Mouse (Mus musculus) forebrain, embryonic 10.5 days (tissue): ENCODE measurements around the gene Gstm4. TPM values are rescaled to one million over a fixed set of nuclear protein-coding genes. Genes with fewer than 3 reads are reported as not detected.

Experiments used
- DNase-seq: peaks from one replicate; pipeline ENCODE4 v3.0.0-alpha.2; 2017; ENCODE audit warnings: low spot score; ENCODE audit errors: extremely low spot score
- H3K27ac ChIP-seq: fragments of 300-500 bp; sonication (generic); 2 replicates; pipeline ENCODE4 v1.5.1; 2016; ENCODE audit warnings: mild to moderate bottlenecking
- H3K27me3 ChIP-seq: fragments of 300-500 bp; sonication (generic); 2 replicates; pipeline ENCODE4 v1.6.1; 2016; ENCODE audit warnings: mild to moderate bottlenecking; ENCODE audit not compliant: poor library complexity, severe bottlenecking
- H3K36me3 ChIP-seq: fragments of 300-500 bp; sonication (generic); replicated peaks from 2 replicates; pipeline ENCODE4 v1.6.1; 2016; ENCODE audit warnings: mild to moderate bottlenecking, moderate library complexity
- H3K4me1 ChIP-seq: fragments of 300-500 bp; sonication (generic); 2 replicates; pipeline ENCODE4 v1.6.1; 2016
- H3K4me3 ChIP-seq: fragments of 300-500 bp; sonication (generic); 2 replicates; pipeline ENCODE4 v1.5.1; 2016; ENCODE audit warnings: mild to moderate bottlenecking, moderate library complexity
- H3K9me3 ChIP-seq: fragments of 300-500 bp; sonication (generic); 2 replicates; pipeline ENCODE4 v1.6.1; 2016; ENCODE audit warnings: mild to moderate bottlenecking, moderate library complexity
- WGBS: fragments of 180-500 bp; shearing (Covaris S2); methylation state at CpG from one replicate; pipeline ENCODE4 v1.1.7; 2016; 5-methylcytosine and 5-hydroxymethylcytosine counted together
- polyA plus RNA-seq: library from polyadenylated mRNA; unstranded; fragments of >200 nt; fragmentation: Nextera tagmentation; extraction: Ambion mirVana; gene quantifications from 2 replicates; pipeline ENCODE4 v1.2.1, GENCODE M21; 2016

Gstm4 gene
- polyA plus RNA-seq, 1 experiment from 2014 or later: 14.2 TPM

GRCm38 (mm10) chr3:108064672-108065071 lies 20.0 kb upstream of the Gstm4 start:
- H3K4me3 ChIP-seq: no peak overlapping the region
- H3K27me3 ChIP-seq: no peaks in the 10 kb centered on the region
- H3K9me3 ChIP-seq: no peaks in the 10 kb centered on the region
- WGBS: 85% methylated on average over 4 of the region's 4 CpGs
- H3K27ac ChIP-seq: no peak overlapping the region; the same call in 1 of the 2 replicates
- H3K36me3 ChIP-seq: no peaks in the 10 kb centered on the region
- H3K4me1 ChIP-seq: no peaks in the 10 kb centered on the region
- no peak for DNase-seq

- DNase-seq: no peak
- 83% methylated on average over 8 of the region's 8 CpGs for WGBS
- H3K9me3 ChIP-seq: no peaks in the 10 kb centered on the region
Observed at GRCm38 (mm10) chr3:108062648-108063047, 18.0 kb upstream of the Gstm4 start.

GRCm38 (mm10) chr3:108061420-108061819 lies 16.7 kb upstream of the Gstm4 start:
- H3K36me3 ChIP-seq: no peaks in the 10 kb centered on the region
- no peak overlapping the region for H3K4me3 ChIP-seq
- no peaks in the 10 kb centered on the region for H3K4me1 ChIP-seq
- H3K27ac ChIP-seq: no peak overlapping the region
- no peaks in the 10 kb centered on the region for H3K9me3 ChIP-seq
- WGBS: 28% methylated on average over 7 of the region's 7 CpGs
- peak; percentile 58 for DNase-seq
- H3K27me3 ChIP-seq: no peaks in the 10 kb centered on the region

More at GRCm38 (mm10) chr3:108062648-108063047, 18.0 kb upstream of the Gstm4 start:
- H3K27me3 ChIP-seq: no peaks in the 10 kb centered on the region
- no peaks in the 10 kb centered on the region for H3K4me1 ChIP-seq
- no peak overlapping the region for H3K4me3 ChIP-seq
- no peak overlapping the region for H3K27ac ChIP-seq
- no peaks in the 10 kb centered on the region for H3K36me3 ChIP-seq

- no peaks in the 10 kb centered on the region for H3K27me3 ChIP-seq
- H3K4me3 ChIP-seq: no peak overlapping the region
- H3K4me1 ChIP-seq: no peaks in the 10 kb centered on the region
- DNase-seq: no peak
- no peaks in the 10 kb centered on the region for H3K36me3 ChIP-seq
- WGBS: 94% methylated on average over 5 of the region's 5 CpGs
- H3K27ac ChIP-seq: no peak overlapping the region
- H3K9me3 ChIP-seq: no peaks in the 10 kb centered on the region
Observed at GRCm38 (mm10) chr3:108050493-108050892, 5.8 kb upstream of the Gstm4 start.

- H3K4me1 ChIP-seq: peaks cover 17% of the 10 kb centered on the region
- no peak overlapping the region for H3K4me3 ChIP-seq
- no peaks in the 10 kb centered on the region for H3K27me3 ChIP-seq
- no peak overlapping the region for H3K27ac ChIP-seq
- DNase-seq: no peak
- 87% methylated on average over 3 of the region's 3 CpGs for WGBS
- H3K36me3 ChIP-seq: no peaks in the 10 kb centered on the region
- no peaks in the 10 kb centered on the region for H3K9me3 ChIP-seq
Observed at GRCm38 (mm10) chr3:108048306-108048705, 3.6 kb upstream of the Gstm4 start.

- Histone ChIP-seq H3K27me3 (no peaks in the 10 kb centered on the region), H3K36me3 (no peaks in the 10 kb centered on the region), H3K4me1 (peaks cover 17% of the 10 kb centered on the region), H3K9me3 (no peaks in the 10 kb centered on the region), H3K27ac (no peak overlapping the region), H3K4me3 (no peak overlapping the region)
- no peak for DNase-seq
- WGBS: 84% methylated on average over 2 of the region's 2 CpGs
Observed at GRCm38 (mm10) chr3:108046944-108047655, 2.4 kb upstream of the Gstm4 start.

- Histone ChIP-seq H3K27ac (no peak overlapping the region), H3K4me1 (peaks cover 11% of the 10 kb centered on the region), H3K9me3 (no peaks in the 10 kb centered on the region), H3K4me3 (no peak overlapping the region), H3K27me3 (no peaks in the 10 kb centered on the region; the same call in 1 of the 2 replicates), H3K36me3 (no peaks in the 10 kb centered on the region)
- DNase-seq: no peak
- WGBS: 88% methylated on average over 5 of the region's 5 CpGs
Observed at GRCm38 (mm10) chr3:108033156-108033555, 11.5 kb downstream of the Gstm4 start.

GRCm38 (mm10) chr3:108032113-108032512 lies 12.6 kb downstream of the Gstm4 start:
- Histone ChIP-seq H3K27ac (no peak overlapping the region), H3K9me3 (no peaks in the 10 kb centered on the region), H3K27me3 (no peaks in the 10 kb centered on the region; the same call in 1 of the 2 replicates), H3K4me1 (peaks cover 11% of the 10 kb centered on the region), H3K36me3 (no peaks in the 10 kb centered on the region), H3K4me3 (no peak overlapping the region)
- no peak for DNase-seq

GRCm38 (mm10) chr3:108028641-108029365 lies 15.9 kb downstream of the Gstm4 start:
- Histone ChIP-seq H3K4me3 (no peak overlapping the region), H3K4me1 (peaks cover 11% of the 10 kb centered on the region), H3K27me3 (no peaks in the 10 kb centered on the region), H3K36me3 (no peaks in the 10 kb centered on the region), H3K27ac (peak overlapping the region; percentile 31), H3K9me3 (no peaks in the 10 kb centered on the region)
- 70% methylated on average over 4 of the region's 4 CpGs for WGBS
- no peak for DNase-seq

GRCm38 (mm10) chr3:108026597-108026996 lies 18.1 kb downstream of the Gstm4 start:
- Histone ChIP-seq H3K4me3 (no peak overlapping the region), H3K9me3 (no peaks in the 10 kb centered on the region), H3K4me1 (peaks cover 16% of the 10 kb centered on the region), H3K27ac (no peak overlapping the region), H3K27me3 (no peaks in the 10 kb centered on the region), H3K36me3 (no peaks in the 10 kb centered on the region)
- DNase-seq: no peak
- WGBS: 80% methylated on average over 1 of the region's 1 CpGs

GRCm38 (mm10) chr3:108026049-108026448 lies 18.6 kb downstream of the Gstm4 start:
- no peaks in the 10 kb centered on the region for H3K27me3 ChIP-seq
- peaks cover 16% of the 10 kb centered on the region for H3K4me1 ChIP-seq
- H3K9me3 ChIP-seq: no peaks in the 10 kb centered on the region
- 84% methylated on average over 5 of the region's 5 CpGs for WGBS
- H3K27ac ChIP-seq: no peak overlapping the region
- H3K36me3 ChIP-seq: no peaks in the 10 kb centered on the region
- no peak for DNase-seq
- no peak overlapping the region for H3K4me3 ChIP-seq

- peaks cover 16% of the 10 kb centered on the region for H3K4me1 ChIP-seq
- no peak for DNase-seq
- no peaks in the 10 kb centered on the region for H3K9me3 ChIP-seq
- H3K4me3 ChIP-seq: no peak overlapping the region
- H3K27me3 ChIP-seq: no peaks in the 10 kb centered on the region
- H3K36me3 ChIP-seq: no peaks in the 10 kb centered on the region
- no peak overlapping the region for H3K27ac ChIP-seq
- 85% methylated on average over 4 of the region's 4 CpGs for WGBS
Observed at GRCm38 (mm10) chr3:108025318-108025717, 19.4 kb downstream of the Gstm4 start.

- H3K4me1 ChIP-seq: peaks cover 15% of the 10 kb centered on the region
- no peak overlapping the region for H3K4me3 ChIP-seq
- no peaks in the 10 kb centered on the region for H3K9me3 ChIP-seq
- 81% methylated on average over 6 of the region's 6 CpGs for WGBS
- DNase-seq: no peak
- H3K27me3 ChIP-seq: no peaks in the 10 kb centered on the region; the same call in 1 of the 2 replicates
- H3K36me3 ChIP-seq: no peaks in the 10 kb centered on the region
- no peak overlapping the region for H3K27ac ChIP-seq
Observed at GRCm38 (mm10) chr3:108022650-108023049, 22.0 kb downstream of the Gstm4 start.
